Mouse (Mus musculus): ENCODE measurements around the gene Trpc4ap. TPM values are rescaled to one million over a fixed set of nuclear protein-coding genes. Genes with fewer than 3 reads are reported as not detected.
"Not testable (repeated sequence)": the region's sequence is repeated elsewhere in the genome, so short reads cannot be mapped to it uniquely, and the experiment has no call there.

The Trpc4ap gene
- polyA plus RNA-seq (2015; fragmentation: Nextera tagmentation; extraction: Ambion mirVana) = 123 and 138 TPM in 2 replicates

GRCm38 (mm10) chr2:155691723-155692493 is at the start of gene Trpc4ap:
TSS of gene Trpc4ap (minus strand) at chr2:155692384.
- Histone ChIP-seq H3K9ac (peak within 1 kb of the TSS; percentile 92), H3K4me2 (peak within 1 kb of the TSS; percentile 67), H3K4me1 (peaks cover 24% of the 10 kb centered on the region), H3K27me3 (no peaks in the 10 kb centered on the region), H3K4me3 (replicated peaks) (peak within 1 kb of the TSS; percentile 82), H3K27ac (peak within 1 kb of the TSS; percentile 92), H3K9me3 (replicated peaks) (no peaks in the 10 kb centered on the region), H3K36me3 (peaks cover 7% of the 10 kb centered on the region)
- ATAC-seq (replicated peaks; ENCODE audit: low FRiP score) = peak; percentile 97
- under 1% methylated on average over 62 of the region's 72 CpGs for WGBS

GRCm38 (mm10) chr2:155737803-155738202 is 45.6 kb upstream of the Trpc4ap start:
- 52% methylated on average over 9 of the region's 9 CpGs for WGBS
- Histone ChIP-seq H3K27me3 (no peaks in the 10 kb centered on the region), H3K4me2 (no peak overlapping the region), H3K4me1 (peaks cover 9% of the 10 kb centered on the region; the same call in 1 of the 2 replicates), H3K4me3 (replicated peaks) (no peak overlapping the region), H3K9me3 (replicated peaks) (no peaks in the 10 kb centered on the region), H3K9ac (no peak overlapping the region), H3K36me3 (no peaks in the 10 kb centered on the region), H3K27ac (no peak overlapping the region)
- ATAC-seq (replicated peaks; ENCODE audit: low FRiP score) = no peak

- Histone ChIP-seq H3K27ac (peak overlapping the region; percentile 19; the same call in 1 of the 2 replicates), H3K4me1 (peaks cover 6% of the 10 kb centered on the region; the same call in 1 of the 2 replicates), H3K9ac (no peak overlapping the region), H3K4me2 (no peak overlapping the region), H3K36me3 (no peaks in the 10 kb centered on the region), H3K9me3 (replicated peaks) (no peaks in the 10 kb centered on the region), H3K27me3 (no peaks in the 10 kb centered on the region), H3K4me3 (replicated peaks) (no peak overlapping the region)
- ATAC-seq (replicated peaks; ENCODE audit: low FRiP score) = no peak
- 78% methylated on average over 6 of the region's 6 CpGs for WGBS
These were observed 44.8 kb upstream of the Trpc4ap start for GRCm38 (mm10) chr2:155736936-155737335.

- ATAC-seq (replicated peaks; ENCODE audit: low FRiP score); H3K27ac ChIP-seq; H3K27me3 ChIP-seq; H3K9me3 ChIP-seq (replicated peaks); H3K36me3 ChIP-seq; H3K4me2 ChIP-seq; H3K4me3 ChIP-seq (replicated peaks); H3K4me1 ChIP-seq; H3K9ac ChIP-seq: not testable (repeated sequence)
- WGBS = 86% methylated on average over 5 of the region's 5 CpGs
These were observed 43.6 kb upstream of the Trpc4ap start, which contains the start of gene Gm17581 for GRCm38 (mm10) chr2:155735766-155736165. TSS of gene Gm17581 (minus strand) at chr2:155735866.

GRCm38 (mm10) chr2:155735080-155735479 is 42.9 kb upstream of the Trpc4ap start:
- no peak overlapping the region for H3K27ac ChIP-seq
- H3K36me3 ChIP-seq = no peaks in the 10 kb centered on the region
- no peak overlapping the region for H3K4me3 ChIP-seq (replicated peaks)
- ATAC-seq (replicated peaks; ENCODE audit: low FRiP score) = no peak
- H3K4me2 ChIP-seq = no peak overlapping the region
- WGBS = 63% methylated on average over 5 of the region's 5 CpGs
- no peaks in the 10 kb centered on the region for H3K27me3 ChIP-seq
- H3K9me3 ChIP-seq (replicated peaks) = no peaks in the 10 kb centered on the region
- H3K4me1 ChIP-seq = peaks cover 6% of the 10 kb centered on the region; the same call in 1 of the 2 replicates
- H3K9ac ChIP-seq = no peak overlapping the region

- peak within 1 kb of the TSS; percentile 95 for H3K4me3 ChIP-seq (replicated peaks)
- H3K27ac ChIP-seq = no peak within 1 kb of the TSS
- no peaks in the 10 kb centered on the region for H3K27me3 ChIP-seq
- H3K4me1 ChIP-seq = peaks cover 18% of the 10 kb centered on the region
- H3K36me3 ChIP-seq = peaks cover 10% of the 10 kb centered on the region; the same call in 1 of the 2 replicates
- peak within 1 kb of the TSS; percentile 79 for H3K9ac ChIP-seq
- H3K4me2 ChIP-seq = peak within 1 kb of the TSS; percentile 78
- no peaks in the 10 kb centered on the region for H3K9me3 ChIP-seq (replicated peaks)
- under 1% methylated on average over 33 of the region's 33 CpGs for WGBS
- peak; percentile 95 for ATAC-seq (replicated peaks; ENCODE audit: low FRiP score)
These were observed 37.0 kb upstream of the Trpc4ap start, which contains the start of gene Edem2 for GRCm38 (mm10) chr2:155729158-155729645. TSS of gene Edem2 (minus strand) at chr2:155729475.

- H3K4me2 ChIP-seq = peak overlapping the region; percentile 78
- peak overlapping the region; percentile 79 for H3K9ac ChIP-seq
- no peaks in the 10 kb centered on the region for H3K9me3 ChIP-seq (replicated peaks)
- H3K4me3 ChIP-seq (replicated peaks) = peak overlapping the region; percentile 95
- H3K4me1 ChIP-seq = peaks cover 18% of the 10 kb centered on the region
- peaks cover 10% of the 10 kb centered on the region; the same call in 1 of the 2 replicates for H3K36me3 ChIP-seq
- WGBS = 6% methylated on average over 15 of the region's 15 CpGs
- no peaks in the 10 kb centered on the region for H3K27me3 ChIP-seq
- ATAC-seq (replicated peaks; ENCODE audit: low FRiP score) = peak; percentile 10; the same call in 1 of the 2 replicates
- H3K27ac ChIP-seq = no peak overlapping the region
These were observed 36.6 kb upstream of the Trpc4ap start for GRCm38 (mm10) chr2:155728742-155729141.

GRCm38 (mm10) chr2:155727764-155728395 is 35.7 kb upstream of the Trpc4ap start:
- Histone ChIP-seq H3K27me3 (no peaks in the 10 kb centered on the region), H3K36me3 (peaks cover 10% of the 10 kb centered on the region; the same call in 1 of the 2 replicates), H3K4me2 (peak overlapping the region; percentile 78), H3K9me3 (replicated peaks) (no peaks in the 10 kb centered on the region), H3K4me3 (replicated peaks) (peak overlapping the region; percentile 95; the same call in 1 of the 2 replicates), H3K4me1 (peaks cover 18% of the 10 kb centered on the region), H3K9ac (no peak overlapping the region), H3K27ac (no peak overlapping the region)
- ATAC-seq (replicated peaks; ENCODE audit: low FRiP score) = no peak
- 57% methylated on average over 7 of the region's 7 CpGs for WGBS

- no peak for ATAC-seq (replicated peaks; ENCODE audit: low FRiP score)
- Histone ChIP-seq H3K4me2 (no peak overlapping the region), H3K4me1 (peaks cover 18% of the 10 kb centered on the region), H3K9ac (no peak overlapping the region), H3K36me3 (peaks cover 19% of the 10 kb centered on the region), H3K9me3 (replicated peaks) (no peaks in the 10 kb centered on the region), H3K27me3 (no peaks in the 10 kb centered on the region), H3K27ac (no peak overlapping the region), H3K4me3 (replicated peaks) (no peak overlapping the region)
- 85% methylated on average over 7 of the region's 7 CpGs for WGBS
These were observed 34.1 kb upstream of the Trpc4ap start for GRCm38 (mm10) chr2:155726302-155726701.

- Histone ChIP-seq H3K4me2 (no peak overlapping the region), H3K27ac (no peak overlapping the region), H3K9me3 (replicated peaks) (no peaks in the 10 kb centered on the region), H3K36me3 (peaks cover 20% of the 10 kb centered on the region), H3K27me3 (no peaks in the 10 kb centered on the region), H3K9ac (no peak overlapping the region), H3K4me1 (peaks cover 15% of the 10 kb centered on the region), H3K4me3 (replicated peaks) (no peak overlapping the region)
- 74% methylated on average over 6 of the region's 6 CpGs for WGBS
- no peak for ATAC-seq (replicated peaks; ENCODE audit: low FRiP score)
These were observed 32.3 kb upstream of the Trpc4ap start for GRCm38 (mm10) chr2:155724526-155724925.

GRCm38 (mm10) chr2:155724036-155724435 is 31.9 kb upstream of the Trpc4ap start:
- H3K9me3 ChIP-seq (replicated peaks) = no peaks in the 10 kb centered on the region
- H3K9ac ChIP-seq = no peak overlapping the region
- 70% methylated on average over 5 of the region's 5 CpGs for WGBS
- H3K4me3 ChIP-seq (replicated peaks) = no peak overlapping the region
- ATAC-seq (replicated peaks; ENCODE audit: low FRiP score) = no peak
- peaks cover 23% of the 10 kb centered on the region for H3K36me3 ChIP-seq
- peaks cover 13% of the 10 kb centered on the region for H3K4me1 ChIP-seq
- H3K27ac ChIP-seq = no peak overlapping the region
- no peak overlapping the region for H3K4me2 ChIP-seq
- H3K27me3 ChIP-seq = no peaks in the 10 kb centered on the region

- peaks cover 42% of the 10 kb centered on the region for H3K36me3 ChIP-seq
- no peak for ATAC-seq (replicated peaks; ENCODE audit: low FRiP score)
- H3K27me3 ChIP-seq = no peaks in the 10 kb centered on the region
- no peak overlapping the region for H3K27ac ChIP-seq
- H3K9ac ChIP-seq = no peak overlapping the region
- H3K4me3 ChIP-seq (replicated peaks) = no peak overlapping the region
- WGBS = 77% methylated on average over 5 of the region's 5 CpGs
- H3K4me2 ChIP-seq = no peak overlapping the region
- H3K9me3 ChIP-seq (replicated peaks) = no peaks in the 10 kb centered on the region
- no peaks in the 10 kb centered on the region for H3K4me1 ChIP-seq
These were observed 28.4 kb upstream of the Trpc4ap start for GRCm38 (mm10) chr2:155720585-155720984.

Data from kidney, embryonic 15.5 days (tissue).